Mouse (Mus musculus) megakaryocyte, embryonic 14.5 days (primary cell): Measurements from ENCODE around the gene Mrpl4. TPM values are rescaled to one million over a fixed set of nuclear protein-coding genes. Genes with fewer than 3 reads are reported as not detected.
"Not testable (repeated sequence)": the region's sequence is repeated elsewhere in the genome, so short reads cannot be mapped to it uniquely, and the experiment has no call there.

Source experiments
- H3K27me3 ChIP-seq: replicated peaks from 2 replicates; pipeline ENCODE3; 2012; ENCODE audit warnings: inconsistent platforms
- H3K36me3 ChIP-seq: replicated peaks from 2 replicates; pipeline ENCODE3; 2012; ENCODE audit warnings: low read length, inconsistent platforms, mixed read lengths
- H3K4me1 ChIP-seq: 2 replicates; pipeline ENCODE4 v1.6.1; 2012; ENCODE audit warnings: inconsistent platforms
- H3K4me3 ChIP-seq: replicated peaks from 2 replicates; pipeline ENCODE3; 2012; ENCODE audit warnings: moderate library complexity, mild to moderate bottlenecking, inconsistent platforms
- H3K9me3 ChIP-seq: 2 replicates; pipeline ENCODE4 v1.6.1; 2012; ENCODE audit warnings: inconsistent platforms
- FLI1 ChIP-seq: IDR thresholded peaks from 2 replicates; pipeline ENCODE4 v1.6.1; 2012; ENCODE audit warnings: low read length, inconsistent platforms, mixed read lengths
- GATA1 ChIP-seq: IDR thresholded peaks from 3 replicates; pipeline ENCODE4 v1.6.1; 2012; ENCODE audit warnings: mixed read lengths, low read length, inconsistent platforms, borderline replicate concordance
- polyA plus RNA-seq: library from polyadenylated mRNA; stranded (reverse); fragments of >175 nt; gene quantifications from 2 replicates; pipeline ENCODE4 v1.2.3, GENCODE M21; 2012; ENCODE audit warnings: low replicate concordance; ENCODE audit not compliant: insufficient read depth

The Mrpl4 gene
- polyA plus RNA-seq, 1 experiment = 63.4 TPM

- H3K4me3 ChIP-seq = peak overlapping the region; percentile 92
- H3K9me3 ChIP-seq = no peaks in the 10 kb centered on the region
- H3K36me3 ChIP-seq = peaks cover 28% of the 10 kb centered on the region
- H3K4me1 ChIP-seq = peaks cover 29% of the 10 kb centered on the region
- no peaks in the 10 kb centered on the region for H3K27me3 ChIP-seq
- TF ChIP-seq FLI1 (no peak), GATA1 (no peak)
Observed at GRCm38 (mm10) chr9:21002270-21002626, 290 bp upstream of the Mrpl4 start.

GRCm38 (mm10) chr9:21007313-21007952 is 4.9 kb downstream of the Mrpl4 start:
- no peak overlapping the region for H3K4me3 ChIP-seq
- TF ChIP-seq GATA1 = no peak
- TF ChIP-seq FLI1 = no peak
- H3K27me3 ChIP-seq = no peaks in the 10 kb centered on the region
- no peaks in the 10 kb centered on the region for H3K9me3 ChIP-seq
- H3K4me1 ChIP-seq = peaks cover 22% of the 10 kb centered on the region
- peaks cover 47% of the 10 kb centered on the region for H3K36me3 ChIP-seq

GRCm38 (mm10) chr9:21008007-21008406 is 5.5 kb downstream of the Mrpl4 start:
- TF ChIP-seq GATA1 (no peak), FLI1 (no peak)
- peaks cover 47% of the 10 kb centered on the region for H3K36me3 ChIP-seq
- peaks cover 26% of the 10 kb centered on the region for H3K4me1 ChIP-seq
- H3K27me3 ChIP-seq = no peaks in the 10 kb centered on the region
- no peaks in the 10 kb centered on the region for H3K9me3 ChIP-seq
- H3K4me3 ChIP-seq = no peak overlapping the region

- Histone ChIP-seq H3K36me3 (peaks cover 37% of the 10 kb centered on the region), H3K27me3 (peaks cover 9% of the 10 kb centered on the region), H3K4me1 (peaks cover 33% of the 10 kb centered on the region), H3K4me3 (no peak overlapping the region), H3K9me3 (no peaks in the 10 kb centered on the region)
- TF ChIP-seq GATA1 (no peak), FLI1 (no peak)
Observed at GRCm38 (mm10) chr9:21010362-21010761, 7.8 kb downstream of the Mrpl4 start.

GRCm38 (mm10) chr9:21010939-21011541 is 8.5 kb downstream of the Mrpl4 start:
- Histone ChIP-seq H3K27me3 (peaks cover 16% of the 10 kb centered on the region), H3K4me1 (peaks cover 40% of the 10 kb centered on the region), H3K36me3 (peaks cover 30% of the 10 kb centered on the region)
- not testable (repeated sequence) for H3K9me3 ChIP-seq, H3K4me3 ChIP-seq

- peaks cover 22% of the 10 kb centered on the region for H3K36me3 ChIP-seq
- TF ChIP-seq GATA1 (no peak), FLI1 (no peak)
- peaks cover 24% of the 10 kb centered on the region for H3K27me3 ChIP-seq
- peak overlapping the region; percentile 74 for H3K4me3 ChIP-seq
- peaks cover 48% of the 10 kb centered on the region for H3K4me1 ChIP-seq
- no peaks in the 10 kb centered on the region for H3K9me3 ChIP-seq
Observed at GRCm38 (mm10) chr9:21011846-21012312, 9.3 kb downstream of the Mrpl4 start.

- Histone ChIP-seq H3K4me3 (peak overlapping the region; percentile 74), H3K27me3 (peaks cover 28% of the 10 kb centered on the region), H3K36me3 (peaks cover 17% of the 10 kb centered on the region), H3K9me3 (no peaks in the 10 kb centered on the region), H3K4me1 (peaks cover 53% of the 10 kb centered on the region)
- TF ChIP-seq FLI1 = no peak
- TF ChIP-seq GATA1 = no peak
Observed at GRCm38 (mm10) chr9:21012368-21012767, 9.8 kb downstream of the Mrpl4 start.

GRCm38 (mm10) chr9:21014691-21015570 is 12.4 kb downstream of the Mrpl4 start:
- Histone ChIP-seq H3K27me3 (peaks cover 43% of the 10 kb centered on the region), H3K4me3 (peak overlapping the region; percentile 93), H3K4me1 (peaks cover 60% of the 10 kb centered on the region), H3K36me3 (peaks cover 10% of the 10 kb centered on the region), H3K9me3 (no peaks in the 10 kb centered on the region)
- TF ChIP-seq GATA1 (no peak), FLI1 (no peak)

- peaks cover 45% of the 10 kb centered on the region for H3K27me3 ChIP-seq
- peak within 1 kb of the TSS; percentile 93 for H3K4me3 ChIP-seq
- peaks cover 10% of the 10 kb centered on the region for H3K36me3 ChIP-seq
- H3K9me3 ChIP-seq = no peaks in the 10 kb centered on the region
- H3K4me1 ChIP-seq = peaks cover 56% of the 10 kb centered on the region
- TF ChIP-seq GATA1 (no peak), FLI1 (no peak)
Observed at GRCm38 (mm10) chr9:21015571-21016130, 13.1 kb downstream of the Mrpl4 start, which contains the start of gene Icam1. TSS of gene Icam1 (plus strand) at chr9:21015985.
